Mouse (Mus musculus) testis, postnatal 10 days (tissue): Measurements from ENCODE around the gene Ppt2.

Experiments
- DNase-seq: peaks from one replicate; pipeline ENCODE4 v3.0.0; 2021; ENCODE audit warnings: low spot score

Ppt2 gene

GRCm38 (mm10) chr17:34655581-34655991, 27.3 kb upstream of the Ppt2 start:
- peak; percentile 85 for DNase-seq

- DNase-seq: peak; percentile 68
Measured at GRCm38 (mm10) chr17:34655160-34655559, 26.9 kb upstream of the Ppt2 start.

GRCm38 (mm10) chr17:34654392-34654791, 26.1 kb upstream of the Ppt2 start:
- DNase-seq: peak; percentile 70

GRCm38 (mm10) chr17:34653746-34654285, 25.5 kb upstream of the Ppt2 start:
- peak; percentile 85 for DNase-seq

GRCm38 (mm10) chr17:34652985-34653384, 24.7 kb upstream of the Ppt2 start:
- peak; percentile 40 for DNase-seq

GRCm38 (mm10) chr17:34652546-34652945, 24.2 kb upstream of the Ppt2 start:
- peak; percentile 44 for DNase-seq

GRCm38 (mm10) chr17:34651507-34652221, 23.4 kb upstream of the Ppt2 start:
- peak; percentile 77 for DNase-seq

GRCm38 (mm10) chr17:34650781-34651180, 22.5 kb upstream of the Ppt2 start:
- DNase-seq: no peak

- DNase-seq: no peak
Measured at GRCm38 (mm10) chr17:34649106-34649864, 21.0 kb upstream of the Ppt2 start.

- no peak for DNase-seq
Measured at GRCm38 (mm10) chr17:34648141-34648890, 20.0 kb upstream of the Ppt2 start.

- DNase-seq: peak; percentile 89
Measured at GRCm38 (mm10) chr17:34646906-34647787, 18.8 kb upstream of the Ppt2 start, which contains the start of gene Atf6b. TSS of gene Atf6b (plus strand) at chr17:34647146.

- peak; percentile 67 for DNase-seq
Measured at GRCm38 (mm10) chr17:34645831-34646511, 17.7 kb upstream of the Ppt2 start.

- no peak for DNase-seq
Measured at GRCm38 (mm10) chr17:34645256-34645829, 17.0 kb upstream of the Ppt2 start.

GRCm38 (mm10) chr17:34644608-34645007, 16.3 kb upstream of the Ppt2 start, which contains the start of gene Fkbpl:
TSS of gene Fkbpl (plus strand) at chr17:34644764.
- DNase-seq: peak; percentile 94

GRCm38 (mm10) chr17:34643944-34644343, 15.6 kb upstream of the Ppt2 start:
- DNase-seq: no peak

- no peak for DNase-seq
Measured at GRCm38 (mm10) chr17:34643379-34643778, 15.1 kb upstream of the Ppt2 start.

GRCm38 (mm10) chr17:34641945-34642344, 13.6 kb upstream of the Ppt2 start:
- no peak for DNase-seq

GRCm38 (mm10) chr17:34640778-34641601, 12.7 kb upstream of the Ppt2 start:
- DNase-seq: no peak
